Mouse (Mus musculus): ENCODE measurements around the gene Rsu1. TPM values are rescaled to one million over a fixed set of nuclear protein-coding genes. Genes with fewer than 3 reads are reported as not detected.

The Rsu1 gene
- polyA plus RNA-seq, 1 experiment from 2014 or later = 122 TPM

DNA sequence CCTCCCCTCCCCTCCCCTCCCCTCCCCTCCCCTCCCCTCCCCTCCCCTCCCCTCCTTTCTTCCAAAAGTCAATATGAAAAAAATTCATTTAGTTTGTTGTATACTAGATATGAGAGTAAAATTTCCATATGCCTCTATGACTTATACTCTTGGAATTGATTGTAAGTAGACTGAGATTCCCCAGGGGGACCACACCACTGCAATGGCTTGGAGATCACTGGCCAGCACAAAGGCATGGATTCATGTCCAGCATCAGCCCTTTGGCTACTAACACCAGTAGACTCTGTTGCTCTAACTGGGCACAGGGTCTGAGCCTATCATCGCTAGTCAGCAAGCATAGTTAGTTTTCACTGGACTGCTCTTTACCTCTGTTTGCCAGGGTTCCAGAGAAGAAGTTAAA, 180.4 kb downstream of the Rsu1 start:
- Histone ChIP-seq H3K4me3 (ENCODE audit: low read depth, low read length) (no peak overlapping the region), H3K27me3 (replicated peaks; ENCODE audit: control insufficient read depth, insufficient read depth, low read length) (no peaks in the 10 kb centered on the region), H3K9ac (ENCODE audit: low read length) (no peak overlapping the region), H3K27ac (ENCODE audit: low read depth) (no peak overlapping the region), H3K36me3 (ENCODE audit: control insufficient read depth, insufficient read depth, low read length) (no peaks in the 10 kb centered on the region), H3K4me2 (ENCODE audit: low read length) (no peak overlapping the region), H3K4me1 (replicated peaks; ENCODE audit: control insufficient read depth, insufficient read depth, low read length) (no peaks in the 10 kb centered on the region), H3K9me3 (ENCODE audit: control insufficient read depth, low read length) (no peaks in the 10 kb centered on the region)
- WGBS = 94% methylated on average over 1 of the region's 1 CpGs
- DNase-seq (ENCODE audit: low spot score) (no peak), ATAC-seq (replicated peaks; ENCODE audit: low FRiP score, low TSS enrichment, low read depth) (no peak)

DNA sequence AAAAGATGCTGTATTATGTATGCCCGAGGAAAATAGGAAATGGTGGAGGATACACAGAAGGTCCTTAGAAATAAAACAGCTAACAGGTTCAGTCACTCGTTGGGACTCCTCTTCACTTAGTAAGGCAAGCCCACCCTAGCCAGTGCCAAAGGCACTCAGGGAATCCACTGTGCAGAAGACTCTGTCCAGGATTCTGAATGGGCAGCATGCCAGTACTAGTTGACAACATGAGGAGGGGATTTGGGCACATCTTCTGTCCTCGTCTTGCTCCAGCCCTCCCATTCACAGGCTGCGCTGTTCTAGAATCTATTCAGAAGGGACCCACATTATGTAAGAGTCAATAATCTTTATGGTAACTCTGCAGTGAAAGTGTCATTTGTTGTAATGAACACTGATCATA, 181.4 kb downstream of the Rsu1 start:
- DNase-seq (ENCODE audit: low spot score) (no peak), ATAC-seq (replicated peaks; ENCODE audit: low FRiP score, low TSS enrichment, low read depth) (no peak)
- Histone ChIP-seq H3K36me3 (ENCODE audit: control insufficient read depth, insufficient read depth, low read length) (no peaks in the 10 kb centered on the region), H3K9ac (ENCODE audit: low read length) (no peak overlapping the region), H3K4me3 (ENCODE audit: low read depth, low read length) (no peak overlapping the region), H3K27ac (ENCODE audit: low read depth) (no peak overlapping the region), H3K4me2 (ENCODE audit: low read length) (no peak overlapping the region), H3K27me3 (replicated peaks; ENCODE audit: control insufficient read depth, insufficient read depth, low read length) (no peaks in the 10 kb centered on the region), H3K9me3 (ENCODE audit: control insufficient read depth, low read length) (no peaks in the 10 kb centered on the region), H3K4me1 (replicated peaks; ENCODE audit: control insufficient read depth, insufficient read depth, low read length) (no peaks in the 10 kb centered on the region)
- 85% methylated on average over 4 of the region's 4 CpGs for WGBS

DNA sequence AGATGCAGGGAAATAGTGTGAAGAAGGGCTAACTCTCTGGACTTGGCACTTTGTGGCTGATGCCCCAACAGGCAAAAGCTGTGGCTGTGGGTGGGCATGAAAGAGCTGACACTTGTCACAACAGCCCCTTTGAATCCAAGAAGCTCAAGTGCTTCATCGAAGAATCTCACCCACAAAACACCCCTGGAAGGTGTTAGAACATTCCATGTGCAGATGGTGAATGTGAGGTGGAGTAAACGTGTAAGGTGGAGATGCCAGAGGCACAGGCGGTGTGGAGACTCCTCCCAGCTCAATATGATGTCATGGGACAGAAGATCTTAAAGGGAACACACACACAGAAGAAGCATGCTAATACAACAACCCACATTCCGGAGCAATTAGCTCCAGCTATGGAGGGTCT, 182.9 kb downstream of the Rsu1 start:
- ATAC-seq (replicated peaks; ENCODE audit: low FRiP score, low TSS enrichment, low read depth) (no peak), DNase-seq (ENCODE audit: low spot score) (no peak)
- Histone ChIP-seq H3K4me2 (ENCODE audit: low read length) (no peak overlapping the region), H3K27me3 (replicated peaks; ENCODE audit: control insufficient read depth, insufficient read depth, low read length) (no peaks in the 10 kb centered on the region), H3K36me3 (ENCODE audit: control insufficient read depth, insufficient read depth, low read length) (no peaks in the 10 kb centered on the region), H3K27ac (ENCODE audit: low read depth) (no peak overlapping the region), H3K9me3 (ENCODE audit: control insufficient read depth, low read length) (no peaks in the 10 kb centered on the region), H3K4me1 (replicated peaks; ENCODE audit: control insufficient read depth, insufficient read depth, low read length) (no peaks in the 10 kb centered on the region), H3K9ac (ENCODE audit: low read length) (no peak overlapping the region), H3K4me3 (ENCODE audit: low read depth, low read length) (no peak overlapping the region)
- 73% methylated on average over 4 of the region's 4 CpGs for WGBS

DNA sequence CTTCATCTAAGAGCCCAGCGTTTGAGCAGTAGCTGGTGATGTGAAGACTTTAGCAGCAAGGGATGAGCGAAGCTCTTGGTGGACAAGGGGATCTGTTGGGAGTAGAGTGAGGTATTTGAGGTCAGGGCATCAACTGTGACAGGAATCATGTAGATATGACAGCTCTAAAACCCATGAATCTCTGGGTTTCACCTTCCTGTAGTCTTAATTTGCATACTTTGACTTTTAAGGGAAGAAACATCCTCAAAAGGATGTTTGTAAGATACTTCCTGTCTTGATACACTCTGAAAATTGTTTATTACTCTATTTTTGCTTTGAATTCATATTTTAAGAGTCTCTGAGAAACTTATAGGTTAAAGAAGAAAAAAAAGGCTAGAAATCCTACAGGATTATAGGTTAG, 183.4 kb downstream of the Rsu1 start:
- H3K4me2 ChIP-seq (ENCODE audit: low read length) = no peak overlapping the region
- no peak for ATAC-seq (replicated peaks; ENCODE audit: low FRiP score, low TSS enrichment, low read depth)
- H3K4me1 ChIP-seq (replicated peaks; ENCODE audit: control insufficient read depth, insufficient read depth, low read length) = no peaks in the 10 kb centered on the region
- H3K36me3 ChIP-seq (ENCODE audit: control insufficient read depth, insufficient read depth, low read length) = no peaks in the 10 kb centered on the region
- no peaks in the 10 kb centered on the region for H3K27me3 ChIP-seq (replicated peaks; ENCODE audit: control insufficient read depth, insufficient read depth, low read length)
- no peak overlapping the region for H3K9ac ChIP-seq (ENCODE audit: low read length)
- no peak for DNase-seq (ENCODE audit: low spot score)
- no peaks in the 10 kb centered on the region for H3K9me3 ChIP-seq (ENCODE audit: control insufficient read depth, low read length)
- WGBS = 92% methylated on average over 2 of the region's 2 CpGs
- H3K27ac ChIP-seq (ENCODE audit: low read depth) = no peak overlapping the region
- no peak overlapping the region for H3K4me3 ChIP-seq (ENCODE audit: low read depth, low read length)

DNA sequence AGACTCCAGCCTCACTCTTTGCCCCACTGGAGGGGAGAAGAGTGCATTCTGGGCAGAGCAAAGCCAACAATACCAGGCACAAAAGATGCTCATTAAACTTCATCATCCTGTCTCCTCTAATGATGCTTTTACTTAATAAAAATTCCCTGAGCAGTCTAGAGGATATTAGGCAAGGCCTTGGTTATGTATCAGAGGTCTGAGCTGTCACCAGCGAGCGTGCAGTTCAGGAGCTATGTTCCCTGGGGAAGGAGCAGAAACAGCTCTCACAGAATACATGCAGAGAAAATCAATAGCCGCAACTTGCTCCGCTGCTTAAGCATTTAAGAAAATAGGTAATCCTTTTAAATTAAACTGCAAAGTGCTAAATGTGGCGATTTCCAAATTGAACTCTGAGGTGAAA, 187.0 kb downstream of the Rsu1 start:
- no peak overlapping the region for H3K9ac ChIP-seq (ENCODE audit: low read length)
- no peaks in the 10 kb centered on the region for H3K36me3 ChIP-seq (ENCODE audit: control insufficient read depth, insufficient read depth, low read length)
- H3K27ac ChIP-seq (ENCODE audit: low read depth) = no peak overlapping the region
- no peak overlapping the region for H3K4me2 ChIP-seq (ENCODE audit: low read length)
- no peaks in the 10 kb centered on the region for H3K4me1 ChIP-seq (replicated peaks; ENCODE audit: control insufficient read depth, insufficient read depth, low read length)
- 71% methylated on average over 5 of the region's 5 CpGs for WGBS
- no peak for DNase-seq (ENCODE audit: low spot score)
- no peaks in the 10 kb centered on the region for H3K27me3 ChIP-seq (replicated peaks; ENCODE audit: control insufficient read depth, insufficient read depth, low read length)
- no peak overlapping the region for H3K4me3 ChIP-seq (ENCODE audit: low read depth, low read length)
- ATAC-seq (replicated peaks; ENCODE audit: low FRiP score, low TSS enrichment, low read depth) = no peak
- no peaks in the 10 kb centered on the region for H3K9me3 ChIP-seq (ENCODE audit: control insufficient read depth, low read length)

DNA sequence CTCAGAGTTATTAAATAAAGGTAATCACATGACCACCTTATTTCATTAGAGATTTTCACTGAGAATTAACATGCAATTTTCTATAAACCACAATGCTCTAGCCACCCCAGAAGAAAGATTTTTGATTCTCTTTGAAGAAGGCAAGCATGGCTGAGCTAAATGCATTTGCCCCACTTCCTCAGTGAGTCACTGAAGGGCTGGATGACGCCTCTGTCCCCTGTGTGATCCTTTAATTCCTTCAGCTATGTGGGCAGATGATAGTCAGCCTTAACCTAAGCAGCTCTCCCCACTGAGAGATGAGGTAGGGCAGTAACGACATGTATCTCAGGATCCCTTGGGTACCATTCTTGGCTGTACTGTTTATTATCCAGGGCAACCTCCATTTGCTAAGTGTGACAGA, 190.7 kb downstream of the Rsu1 start:
- no peak for ATAC-seq (replicated peaks; ENCODE audit: low FRiP score, low TSS enrichment, low read depth)
- no peaks in the 10 kb centered on the region for H3K9me3 ChIP-seq (ENCODE audit: control insufficient read depth, low read length)
- H3K4me2 ChIP-seq (ENCODE audit: low read length) = no peak overlapping the region
- H3K4me3 ChIP-seq (ENCODE audit: low read depth, low read length) = no peak overlapping the region
- 73% methylated on average over 2 of the region's 2 CpGs for WGBS
- no peak overlapping the region for H3K27ac ChIP-seq (ENCODE audit: low read depth)
- peaks cover 6% of the 10 kb centered on the region for H3K36me3 ChIP-seq (ENCODE audit: control insufficient read depth, insufficient read depth, low read length)
- no peaks in the 10 kb centered on the region for H3K4me1 ChIP-seq (replicated peaks; ENCODE audit: control insufficient read depth, insufficient read depth, low read length)
- no peak for DNase-seq (ENCODE audit: low spot score)
- no peaks in the 10 kb centered on the region for H3K27me3 ChIP-seq (replicated peaks; ENCODE audit: control insufficient read depth, insufficient read depth, low read length)
- no peak overlapping the region for H3K9ac ChIP-seq (ENCODE audit: low read length)

DNA sequence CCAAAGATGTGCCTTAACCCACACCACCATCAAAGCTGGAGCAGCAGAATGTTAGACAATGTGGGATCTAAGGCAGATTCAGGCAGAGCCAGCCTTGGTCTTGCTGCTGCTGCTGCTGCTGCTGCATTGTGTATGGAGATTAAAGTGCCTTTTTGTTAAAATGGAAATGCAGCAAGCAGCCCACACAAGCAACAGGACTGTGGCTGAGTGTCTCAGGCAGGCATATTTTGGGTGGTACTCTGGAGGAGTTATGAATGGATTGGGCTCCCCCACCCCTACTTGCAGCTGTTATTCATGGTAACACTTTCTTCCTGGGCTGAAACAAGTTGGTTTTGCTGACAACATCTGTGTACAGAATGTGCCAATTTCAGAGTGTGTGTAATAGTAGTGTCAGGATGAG, 199.0 kb downstream of the Rsu1 start:
- no peak overlapping the region for H3K4me3 ChIP-seq (ENCODE audit: low read depth, low read length)
- H3K4me2 ChIP-seq (ENCODE audit: low read length) = no peak overlapping the region
- no peaks in the 10 kb centered on the region for H3K9me3 ChIP-seq (ENCODE audit: control insufficient read depth, low read length)
- H3K27me3 ChIP-seq (replicated peaks; ENCODE audit: control insufficient read depth, insufficient read depth, low read length) = no peaks in the 10 kb centered on the region
- no peak for ATAC-seq (replicated peaks; ENCODE audit: low FRiP score, low TSS enrichment, low read depth)
- H3K36me3 ChIP-seq (ENCODE audit: control insufficient read depth, insufficient read depth, low read length) = peaks cover 6% of the 10 kb centered on the region
- no peak overlapping the region for H3K9ac ChIP-seq (ENCODE audit: low read length)
- no peak for DNase-seq (ENCODE audit: low spot score)
- H3K27ac ChIP-seq (ENCODE audit: low read depth) = no peak overlapping the region
- H3K4me1 ChIP-seq (replicated peaks; ENCODE audit: control insufficient read depth, insufficient read depth, low read length) = no peaks in the 10 kb centered on the region

DNA sequence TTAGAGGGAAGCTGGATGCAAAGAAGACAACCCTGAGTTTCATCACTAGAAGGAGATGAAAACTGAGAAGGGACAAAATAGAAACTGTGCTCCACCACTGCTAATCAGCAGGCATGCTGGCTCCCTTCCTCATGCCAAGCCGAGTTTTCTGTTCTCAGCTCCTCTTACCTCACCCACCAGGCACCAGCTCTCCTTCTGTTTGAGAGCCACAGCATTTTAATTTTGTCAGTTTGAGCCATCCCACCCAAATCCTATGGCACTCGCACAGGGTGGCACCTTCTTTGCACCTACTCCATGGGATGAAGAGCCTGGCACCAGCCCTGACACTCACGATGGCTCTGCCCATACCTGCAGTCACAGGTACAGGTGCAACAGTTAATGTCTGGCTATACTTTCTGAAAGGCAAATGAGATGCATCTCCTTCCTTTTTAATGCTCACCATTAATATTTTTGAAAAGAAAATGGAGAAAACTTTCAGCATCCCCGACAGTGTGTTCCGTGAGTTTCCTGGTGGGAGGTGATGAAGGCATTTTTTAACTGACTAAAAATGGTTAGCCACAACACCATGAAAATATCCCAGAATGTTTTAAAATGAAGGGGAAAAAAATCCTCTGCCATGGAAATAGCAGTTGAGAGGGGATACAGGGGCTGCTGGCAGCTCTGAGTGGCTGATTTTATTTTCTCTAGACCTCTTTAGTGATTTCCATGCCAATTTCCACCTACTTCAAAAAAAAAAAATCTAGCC, 210.6 kb downstream of the Rsu1 start:
- Histone ChIP-seq H3K4me3 (ENCODE audit: low read depth, low read length) (no peak overlapping the region), H3K36me3 (ENCODE audit: control insufficient read depth, insufficient read depth, low read length) (no peaks in the 10 kb centered on the region), H3K9me3 (ENCODE audit: control insufficient read depth, low read length) (no peaks in the 10 kb centered on the region), H3K4me2 (ENCODE audit: low read length) (no peak overlapping the region), H3K27me3 (replicated peaks; ENCODE audit: control insufficient read depth, insufficient read depth, low read length) (no peaks in the 10 kb centered on the region), H3K9ac (ENCODE audit: low read length) (no peak overlapping the region), H3K27ac (ENCODE audit: low read depth) (no peak overlapping the region), H3K4me1 (replicated peaks; ENCODE audit: control insufficient read depth, insufficient read depth, low read length) (no peaks in the 10 kb centered on the region)
- WGBS = 87% methylated on average over 5 of the region's 5 CpGs
- no peak for DNase-seq (ENCODE audit: low spot score)
- no peak for ATAC-seq (replicated peaks; ENCODE audit: low FRiP score, low TSS enrichment, low read depth)

DNA sequence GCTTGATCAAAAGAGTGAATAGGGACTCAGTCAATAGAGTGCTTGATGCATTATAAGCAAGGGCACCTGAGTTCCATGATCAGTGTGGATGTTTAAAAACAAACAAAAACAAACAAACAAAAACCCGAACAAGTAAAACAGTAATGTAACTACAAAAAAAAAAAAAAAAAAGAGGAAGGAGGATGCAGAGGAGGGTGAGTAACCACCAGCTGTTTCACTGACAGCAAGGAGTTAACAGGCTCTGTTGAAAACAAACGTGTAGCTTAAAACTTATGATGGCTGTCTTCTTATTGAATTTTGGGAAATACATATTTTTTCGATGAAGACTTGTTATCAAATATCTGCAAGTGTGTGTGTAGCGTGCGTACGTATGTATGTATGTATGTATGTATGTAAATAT, 222.6 kb downstream of the Rsu1 start:
- no peaks in the 10 kb centered on the region for H3K9me3 ChIP-seq (ENCODE audit: control insufficient read depth, low read length)
- WGBS = 80% methylated on average over 6 of the region's 6 CpGs
- ATAC-seq (replicated peaks; ENCODE audit: low FRiP score, low TSS enrichment, low read depth) (no peak), DNase-seq (ENCODE audit: low spot score) (no peak)
- H3K36me3 ChIP-seq (ENCODE audit: control insufficient read depth, insufficient read depth, low read length) = no peaks in the 10 kb centered on the region
- no peak overlapping the region for H3K27ac ChIP-seq (ENCODE audit: low read depth)
- no peaks in the 10 kb centered on the region for H3K27me3 ChIP-seq (replicated peaks; ENCODE audit: control insufficient read depth, insufficient read depth, low read length)
- no peak overlapping the region for H3K4me2 ChIP-seq (ENCODE audit: low read length)
- no peak overlapping the region for H3K4me3 ChIP-seq (ENCODE audit: low read depth, low read length)
- no peaks in the 10 kb centered on the region for H3K4me1 ChIP-seq (replicated peaks; ENCODE audit: control insufficient read depth, insufficient read depth, low read length)
- no peak overlapping the region for H3K9ac ChIP-seq (ENCODE audit: low read length)

All from intestine, embryonic 14.5 days (tissue).